ENCODE assay signal across 9 mouse cellular contexts in genomic region chr17:48001586-48002361, GRCm38 (mm10). TPM values are rescaled to one million over a fixed set of nuclear protein-coding genes. Genes with fewer than 3 reads are reported as not detected.
DNase-seq lines count a peak whose midpoint lies in the region; ATAC-seq and TF ChIP-seq lines count a peak whose summit lies in the region.
"Had no signal": no experiment of that assay in that cellular context is flagged by ENCODE, and none has a peak within 500 bp of the region (broad histone marks: within the 10 kb centered on the region; RNA-seq: fewer than 3 reads in every experiment).

No protein-coding gene starts in this region.

- peaks cover 6% of the 10 kb centered on the region; the same call in 1 of the 2 replicates for H3K4me1 ChIP-seq in hindbrain, postnatal 0 days (ENCODE audit: insufficient read depth, low read length)
- peaks cover 5% of the 10 kb centered on the region for H3K4me1 ChIP-seq in stomach, postnatal 0 days (replicated peaks; ENCODE audit: control insufficient read depth, insufficient read depth)

- intact Hi-C loops in left cerebral cortex, postnatal 4 days (cut with DNase I): no loop called here

- DNase-seq in urinary bladder, adult 18-20 months (ENCODE audit: low spot score in 2 of 2): peak; percentile 66 to 84
- no peak for DNase-seq in urinary bladder, postnatal 10 days (ENCODE audit: low spot score)
- DNase-seq in cerebellum, adult 9-11 months: peak; percentile 56
- DNase-seq in gastrocnemius, postnatal 10 days: peak; percentile 47
- DNase-seq in hindbrain, postnatal 0 days (ENCODE audit: low spot score): peak; percentile 81
- peak; percentile 54 for DNase-seq in left cerebral cortex, postnatal 4 days
- DNase-seq in mesoderm, embryonic 11.5 days (ENCODE audit: low read depth, low spot score): peak; percentile 76
- peak; percentile 93 for DNase-seq in stomach, postnatal 0 days (ENCODE audit: low spot score)

- H3K36me3 ChIP-seq in hindbrain, postnatal 0 days (ENCODE audit: insufficient read depth, low read length): no peaks in the 10 kb centered on the region
- no peaks in the 10 kb centered on the region for H3K36me3 ChIP-seq in stomach, postnatal 0 days (ENCODE audit: control insufficient read depth, insufficient read depth, low read length)

- H3K27ac ChIP-seq in hindbrain, postnatal 0 days: peak overlapping the region; percentile 46; the same call in 1 of the 2 replicates
- H3K27ac ChIP-seq in stomach, postnatal 0 days (replicated peaks): peak overlapping the region; percentile 79

- H3K4me3 ChIP-seq in hindbrain, postnatal 0 days (ENCODE audit: low read length): peak overlapping the region; percentile 37
- peak overlapping the region; percentile 31 for H3K4me3 ChIP-seq in stomach, postnatal 0 days (ENCODE audit: low read depth, low read length)

- H3K4me2 ChIP-seq in hindbrain, postnatal 0 days (ENCODE audit: low read depth, low read length): peak overlapping the region; percentile 74
- H3K4me2 ChIP-seq in stomach, postnatal 0 days (replicated peaks; ENCODE audit: low read depth): peak overlapping the region; percentile 58

- H3K27me3 ChIP-seq in hindbrain, postnatal 0 days (ENCODE audit: insufficient read depth, low read length): no peaks in the 10 kb centered on the region
- H3K27me3 ChIP-seq in stomach, postnatal 0 days (ENCODE audit: control insufficient read depth, insufficient read depth, low read length): no peaks in the 10 kb centered on the region

- H3K9me3 ChIP-seq in hindbrain, postnatal 0 days (ENCODE audit: low read length): no peaks in the 10 kb centered on the region
- no peaks in the 10 kb centered on the region for H3K9me3 ChIP-seq in stomach, postnatal 0 days (ENCODE audit: control insufficient read depth, low read length)

- H3K9ac ChIP-seq in hindbrain, postnatal 0 days (replicated peaks; ENCODE audit: low read length): peak overlapping the region; percentile 49
- peak overlapping the region; percentile 31; the same call in 1 of the 2 replicates for H3K9ac ChIP-seq in stomach, postnatal 0 days (ENCODE audit: low read length)

- no peak for TF ChIP-seq EP300 in stomach, postnatal 0 days (optimal IDR thresholded peaks at IDR 0.05)

- TF ChIP-seq CTCF in hindbrain, postnatal 0 days (IDR thresholded peaks at IDR 0.05; ENCODE audit: low read depth): no peak
- TF ChIP-seq CTCF in stomach, postnatal 0 days (IDR thresholded peaks at IDR 0.05; ENCODE audit: low read depth): no peak

- ATAC-seq in hindbrain, postnatal 0 days: peak; percentile 92
- peak; percentile 95 for ATAC-seq in stomach, postnatal 0 days (ENCODE audit: low FRiP score, low TSS enrichment)

- WGBS in hindbrain, postnatal 0 days: 3% methylated on average over 21 of the region's 21 CpGs
- 4% methylated on average over 21 of the region's 21 CpGs for WGBS in stomach, postnatal 0 days

RNA-seq across cellular contexts. Expression of gene 1700122O11Rik, which starts 36.3 kb away (rescaled TPM):
- total RNA-seq in gastrocnemius, postnatal 10 days (2021): not detected
- total RNA-seq in hindbrain, postnatal 0 days (2014; rRNA removed): not detected in 2 replicates
- not detected in 2 replicates for polyA plus RNA-seq in hindbrain, postnatal 0 days (2015; fragmentation: Nextera tagmentation; extraction: Ambion mirVana)
- not detected for total RNA-seq in left cerebral cortex, postnatal 4 days (2021)
- polyA plus RNA-seq in stomach, postnatal 0 days (2015; fragmentation: Nextera tagmentation; extraction: Ambion mirVana): not detected in 2 replicates
- total RNA-seq: gastrocnemius, postnatal 4 days had no signal
